Mouse (Mus musculus): ENCODE data around the gene Grifin. TPM values are rescaled to one million over a fixed set of nuclear protein-coding genes. Genes with fewer than 3 reads are reported as not detected.

Grifin gene
- total RNA-seq, 2 experiments from 2014 or later = not detected

DNA sequence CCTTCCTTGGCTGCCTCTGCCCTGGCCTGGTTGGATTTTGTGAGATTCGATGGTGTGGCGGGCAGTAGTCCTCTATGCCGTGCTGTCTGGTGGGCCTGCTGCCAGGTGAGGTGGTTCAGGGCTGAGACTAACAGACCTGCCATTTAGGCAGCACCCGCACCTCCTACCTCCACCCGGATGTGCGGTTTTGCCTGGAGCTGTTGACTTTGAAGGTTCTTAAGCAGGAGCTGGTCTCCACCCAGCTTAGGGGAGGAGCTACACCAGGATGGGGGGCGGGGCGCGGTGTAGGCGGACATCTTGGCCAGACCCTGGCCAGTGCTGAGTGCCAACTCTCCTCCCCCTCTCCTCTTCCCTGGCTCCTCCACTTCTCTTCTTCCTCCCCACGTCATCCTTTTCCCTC lies 2.5 kb upstream of the Grifin start:
- intact Hi-C loops (cut with DNase I) = no loop called here
- DNase-seq (ENCODE audit: extremely low spot score in 1 of 2, low spot score in 2 of 2) = peak in 1 of 2 experiments; percentile 82

DNA sequence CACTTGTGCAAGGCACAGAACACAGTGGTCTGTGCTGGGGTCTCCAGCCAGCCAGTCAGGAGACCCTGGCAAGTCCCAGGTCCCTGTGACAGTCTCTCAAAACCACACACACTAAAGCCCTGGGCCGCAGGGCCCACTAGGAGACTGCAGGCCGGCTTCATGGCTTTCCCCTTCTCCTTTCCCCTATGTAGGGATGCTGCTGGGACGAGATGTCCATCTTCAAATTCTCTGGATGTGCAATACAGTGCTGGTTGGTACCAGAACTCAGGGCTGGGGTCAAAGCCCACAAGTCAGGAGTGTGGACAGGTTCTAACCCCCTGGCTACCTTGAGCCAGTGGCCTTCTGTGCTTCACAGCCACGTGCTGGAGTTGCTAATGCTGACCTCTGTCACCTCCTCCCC lies 1.4 kb upstream of the Grifin start:
- no peak for DNase-seq (ENCODE audit: extremely low spot score in 1 of 2, low spot score in 2 of 2)
- intact Hi-C loops (cut with DNase I) = no loop called here

DNA sequence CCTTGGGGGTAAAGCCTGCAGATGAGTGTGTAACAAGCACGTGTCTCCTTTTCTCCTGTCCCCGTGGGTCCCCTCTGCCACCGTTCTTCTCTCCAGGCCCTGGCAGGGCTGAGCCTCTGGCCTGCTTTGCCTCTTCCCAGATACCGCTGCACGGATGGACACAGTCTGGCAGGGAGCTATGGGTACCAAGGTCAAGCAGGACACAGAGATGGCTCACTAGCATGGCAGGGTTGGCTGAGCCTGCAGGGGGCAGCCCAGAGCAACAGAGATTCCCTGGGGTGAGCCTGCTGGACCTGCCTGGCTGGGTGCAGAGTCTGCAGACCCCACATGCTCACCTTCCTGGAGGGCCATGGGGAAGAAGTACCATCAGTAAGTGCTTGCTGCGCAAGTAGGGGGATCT lies 985 bp upstream of the Grifin start:
- intact Hi-C loops (cut with DNase I) = no loop called here
- peak in 1 of 2 experiments; percentile 62 for DNase-seq (ENCODE audit: extremely low spot score in 1 of 2, low spot score in 2 of 2)

DNA sequence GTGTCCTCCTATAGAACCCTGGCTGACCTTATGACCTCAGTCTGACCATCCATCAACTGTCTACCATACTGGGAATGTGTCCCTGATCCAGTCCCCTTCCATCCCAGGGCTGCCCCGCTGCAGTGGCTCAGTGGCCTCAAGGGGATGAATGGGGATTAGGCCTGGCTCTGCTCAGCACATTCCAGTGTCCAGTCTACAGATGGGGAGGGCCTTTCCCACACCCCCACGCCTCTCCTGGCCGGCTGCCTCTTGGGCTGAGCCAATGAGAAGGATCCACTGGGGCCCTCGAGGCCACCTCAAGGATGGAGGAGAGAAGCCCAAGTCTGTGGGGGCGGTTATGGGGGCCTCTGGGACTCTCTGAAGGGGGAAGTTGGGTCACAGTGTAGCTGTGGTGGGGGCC lies 580 bp upstream of the Grifin start:
- intact Hi-C loops (cut with DNase I) = no loop called here
- DNase-seq (ENCODE audit: extremely low spot score in 1 of 2, low spot score in 2 of 2) = peak in 1 of 2 experiments; percentile 71

DNA sequence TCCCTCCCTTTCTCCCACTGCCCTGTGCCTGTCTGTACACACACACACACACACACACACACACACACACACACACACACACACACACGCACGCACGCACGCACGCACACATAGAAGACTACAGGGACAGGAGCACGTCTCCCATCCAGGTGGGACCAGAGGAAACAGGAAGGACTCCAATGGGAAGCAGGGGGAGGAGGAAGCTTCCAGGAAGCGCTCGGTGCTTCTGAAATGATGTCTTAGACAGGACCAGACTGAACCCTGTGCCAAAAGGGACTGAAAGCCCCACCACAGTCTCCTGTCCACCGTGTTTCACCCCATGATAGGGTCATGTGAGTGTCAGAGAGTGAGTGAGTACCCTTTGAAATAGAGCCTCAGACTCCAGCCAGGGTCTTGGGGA lies 2.3 kb downstream of the Grifin start:
- intact Hi-C loops (cut with DNase I) = no loop called here
- no peak for DNase-seq (ENCODE audit: extremely low spot score in 1 of 2, low spot score in 2 of 2)

DNA sequence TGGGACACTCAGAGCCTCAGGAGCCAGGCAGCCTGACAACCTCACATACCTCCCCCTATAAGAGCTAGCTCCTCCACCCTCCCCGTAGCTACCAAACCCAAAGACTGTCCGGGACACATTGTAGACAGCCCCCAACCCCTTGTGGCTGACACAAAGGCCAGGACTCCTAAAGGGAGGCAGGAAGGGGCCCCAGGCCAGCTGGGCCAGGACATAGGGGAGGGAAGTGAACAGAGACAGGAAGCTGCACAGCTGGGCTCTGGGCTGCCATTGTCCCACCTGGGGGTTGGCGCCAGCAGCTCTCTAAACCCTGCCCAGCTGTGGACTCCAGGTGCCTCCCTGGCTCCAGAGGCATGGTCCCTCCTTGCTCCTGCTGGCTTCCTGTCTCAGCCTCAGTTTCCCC lies 8.0 kb downstream of the Grifin start:
- intact Hi-C loops (cut with DNase I) = no loop called here
- peak in 1 of 2 experiments; percentile 77 for DNase-seq (ENCODE audit: extremely low spot score in 1 of 2, low spot score in 2 of 2)

DNA sequence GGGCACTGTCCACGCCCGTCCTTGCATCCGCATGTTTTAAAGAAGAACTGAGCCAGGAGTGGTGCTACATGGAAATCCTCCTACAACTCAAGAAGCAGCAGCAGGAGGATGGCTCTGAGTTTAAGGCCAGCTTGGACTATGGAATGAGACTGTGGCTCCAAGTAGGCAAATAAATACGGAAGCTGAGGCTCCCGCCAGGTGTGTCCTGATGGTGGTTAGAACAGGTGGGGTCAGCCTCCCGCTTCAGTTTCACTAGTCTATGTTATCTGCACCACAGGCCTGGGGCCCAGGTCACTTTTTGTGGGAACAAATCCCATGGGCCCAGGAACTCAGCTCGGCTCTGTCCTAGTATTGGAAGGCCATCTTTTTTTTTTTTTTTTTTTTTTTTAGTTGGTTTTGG lies 11.2 kb downstream of the Grifin start:
- intact Hi-C loops (cut with DNase I) = no loop called here
- DNase-seq (ENCODE audit: extremely low spot score in 1 of 2, low spot score in 2 of 2) = no peak

DNA sequence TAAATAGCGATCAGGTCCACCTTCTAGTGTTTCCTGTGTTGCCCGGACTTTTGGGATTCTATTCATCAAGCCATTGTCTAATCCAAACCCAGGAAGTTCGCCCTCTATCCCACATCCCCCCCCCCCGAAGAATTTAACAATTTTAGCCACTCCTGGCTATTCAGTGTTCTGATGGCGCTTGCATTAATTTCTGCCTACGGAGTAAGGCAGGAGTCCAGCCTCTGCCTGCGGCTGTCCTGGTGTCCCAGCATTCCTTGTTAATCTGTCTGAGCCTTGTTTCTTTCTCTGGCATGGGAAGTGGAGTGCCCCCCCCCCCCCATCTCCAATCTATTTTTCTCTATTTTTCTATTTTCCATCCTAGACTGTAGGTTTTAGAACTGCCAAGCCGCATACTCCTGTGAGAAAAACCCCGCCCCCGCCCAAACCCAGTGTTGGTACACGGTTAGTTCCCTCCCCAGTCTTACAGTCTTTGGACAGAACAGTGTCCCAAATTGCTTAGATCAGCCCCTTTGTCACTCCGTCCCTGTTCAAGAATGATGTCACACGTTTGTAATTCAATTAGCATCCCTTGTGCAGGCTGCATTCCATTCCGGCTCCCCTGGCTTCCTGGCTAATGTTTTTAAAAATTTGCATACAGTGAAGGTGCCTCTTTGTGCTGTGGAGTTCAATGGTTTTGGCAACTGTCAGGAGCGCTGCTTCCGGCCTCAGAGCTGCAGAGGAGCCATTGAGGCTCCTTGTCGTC lies 15.4 kb downstream of the Grifin start:
- intact Hi-C loops (cut with DNase I) = no loop called here
- DNase-seq (ENCODE audit: extremely low spot score in 1 of 2, low spot score in 2 of 2) = peak; percentile 52 to 56

DNA sequence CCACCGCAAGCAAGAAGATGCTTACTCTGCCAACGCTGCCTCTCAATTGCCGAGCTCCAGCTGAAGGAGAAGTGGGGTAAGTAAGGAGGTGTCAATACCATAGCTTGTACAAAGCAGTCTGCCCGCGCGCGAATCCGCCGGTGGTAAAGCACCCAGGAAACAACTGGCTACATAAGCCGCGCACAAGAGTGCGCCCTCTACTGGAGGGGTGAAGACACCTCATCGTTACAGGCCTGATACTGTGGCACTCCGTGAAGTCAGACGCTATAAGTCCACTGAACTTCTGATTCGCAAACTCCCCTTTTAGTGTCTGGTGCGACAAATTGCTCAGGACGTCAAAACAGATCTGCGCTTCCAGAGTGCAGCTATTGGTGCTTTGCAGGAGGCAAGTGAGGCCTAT lies 18.5 kb downstream of the Grifin start:
- DNase-seq (ENCODE audit: extremely low spot score in 1 of 2, low spot score in 2 of 2) = no peak
- intact Hi-C loops (cut with DNase I) = no loop called here

DNA sequence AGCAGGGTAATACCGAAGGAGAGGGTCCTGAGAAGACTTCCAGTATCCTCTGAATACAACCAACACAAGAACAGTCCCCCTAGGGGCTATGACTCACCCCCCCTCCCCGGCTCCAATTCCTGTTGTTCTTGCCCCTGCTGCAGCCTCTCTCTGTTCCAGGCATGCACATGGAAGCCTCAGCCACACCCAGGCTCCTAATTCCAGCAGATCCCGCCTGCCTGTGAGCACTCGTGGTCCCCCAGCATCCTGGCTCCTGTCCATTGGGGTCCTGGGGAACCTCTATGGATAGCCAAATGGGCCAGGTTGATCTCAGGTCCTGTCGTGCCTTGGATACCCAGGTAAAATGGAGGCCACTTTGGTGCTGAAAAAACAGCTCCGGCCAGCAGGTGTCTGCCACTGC lies 19.2 kb downstream of the Grifin start:
- intact Hi-C loops (cut with DNase I) = no loop called here

DNA sequence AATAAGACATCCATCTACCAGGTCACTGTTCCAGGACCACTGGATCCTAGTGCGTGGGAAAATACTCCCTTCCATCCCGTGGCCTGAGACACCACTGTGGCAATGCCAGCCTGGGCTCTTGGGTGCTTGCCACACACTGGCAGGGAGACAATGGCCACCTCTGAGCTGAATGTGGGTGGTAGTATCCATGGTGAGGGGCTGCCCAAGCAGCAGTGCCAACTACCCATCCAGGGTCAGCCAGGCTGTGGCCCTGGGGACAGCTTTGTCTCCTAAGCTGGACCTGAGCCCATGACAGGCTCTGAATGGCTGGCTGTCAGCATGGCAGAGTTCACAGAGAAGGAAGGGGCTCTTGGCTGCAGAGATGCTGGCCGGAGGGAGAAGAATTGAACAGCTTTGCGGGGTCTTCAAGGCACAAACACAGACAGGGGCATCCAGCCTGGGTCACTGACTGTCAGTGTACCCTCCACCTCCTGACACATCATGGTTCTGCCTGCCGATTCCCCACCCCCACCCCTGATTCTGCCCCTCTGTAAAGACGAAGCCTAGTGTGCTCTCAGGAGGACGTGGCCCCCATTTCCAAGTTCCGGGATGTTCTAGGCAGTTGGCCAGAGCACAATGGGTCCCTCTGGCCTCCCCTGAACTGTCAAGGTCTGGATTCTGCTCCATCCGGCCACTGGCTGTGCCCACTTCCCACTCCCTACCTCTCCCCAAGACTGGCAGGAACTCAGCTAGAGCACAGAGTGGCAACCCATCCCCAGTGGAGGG lies 21.9 kb downstream of the Grifin start:
- intact Hi-C loops (cut with DNase I) = loop anchor here (2.0 to 5.0 kb wide), 3 partner anchors 68 to 144 kb away; no protein-coding TSS in a partner anchor
- peak; percentile 66 to 77 for DNase-seq (ENCODE audit: extremely low spot score in 1 of 2, low spot score in 2 of 2)

More for the DNA sequence above, 19.2 kb downstream of the Grifin start:
- DNase-seq (ENCODE audit: extremely low spot score in 1 of 2, low spot score in 2 of 2) = no peak

DNA sequence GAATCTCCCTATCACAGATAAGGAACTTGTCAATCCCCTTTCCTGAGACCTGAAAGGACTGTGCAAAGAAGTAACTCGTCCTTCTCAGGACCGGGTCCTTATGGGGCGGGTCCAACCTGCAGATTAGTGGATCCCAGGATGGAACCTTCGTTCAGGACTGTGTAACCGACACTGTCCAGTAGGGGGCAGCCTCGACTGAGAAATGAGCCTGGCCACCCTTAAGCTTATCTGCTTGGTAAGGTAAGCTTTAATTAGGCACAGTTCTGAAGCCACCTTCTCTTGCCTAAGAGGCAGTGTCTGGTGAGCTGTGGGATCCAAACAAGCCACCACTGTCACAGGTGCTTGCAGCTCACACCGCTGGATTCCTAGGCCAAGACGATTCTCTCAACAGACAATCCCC lies 24.8 kb downstream of the Grifin start:
- intact Hi-C loops (cut with DNase I) = loop anchor here (1.0 to 5.0 kb wide), 3 partner anchors 79 to 147 kb away; no protein-coding TSS in a partner anchor
- peak; percentile 67 to 76 for DNase-seq (ENCODE audit: extremely low spot score in 1 of 2, low spot score in 2 of 2)

DNA sequence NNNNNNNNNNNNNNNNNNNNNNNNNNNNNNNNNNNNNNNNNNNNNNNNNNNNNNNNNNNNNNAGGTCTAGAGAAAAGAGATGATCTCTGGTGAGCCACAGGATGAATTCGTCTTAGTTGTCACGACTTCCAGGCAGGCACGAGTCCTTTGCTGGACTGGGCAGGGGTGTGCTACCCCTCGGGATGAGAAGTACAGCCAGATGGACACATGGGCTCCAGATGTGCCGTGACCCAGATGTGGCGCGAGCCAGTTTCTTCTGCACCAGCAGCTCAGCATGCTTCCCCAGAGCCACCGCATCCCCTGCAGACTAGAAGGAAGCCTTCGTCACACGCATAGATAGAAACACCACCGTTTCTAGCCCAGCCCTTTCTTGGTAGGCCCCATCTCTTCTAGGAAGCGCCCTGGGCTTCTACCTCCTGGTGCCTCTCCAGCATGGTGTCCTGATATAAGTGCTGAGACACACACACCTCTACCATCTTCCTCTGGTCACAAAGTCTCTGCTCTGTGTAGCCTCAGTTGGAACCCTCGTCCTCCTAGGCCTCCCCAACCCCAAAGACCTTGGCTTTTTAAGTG lies 26.7 kb downstream of the Grifin start:
- intact Hi-C loops (cut with DNase I) = loop anchor here (5.0 to 10.0 kb wide), 2 partner anchors 63 to 214 kb away; no protein-coding TSS in a partner anchor
- no peak for DNase-seq (ENCODE audit: extremely low spot score in 1 of 2, low spot score in 2 of 2)

DNA sequence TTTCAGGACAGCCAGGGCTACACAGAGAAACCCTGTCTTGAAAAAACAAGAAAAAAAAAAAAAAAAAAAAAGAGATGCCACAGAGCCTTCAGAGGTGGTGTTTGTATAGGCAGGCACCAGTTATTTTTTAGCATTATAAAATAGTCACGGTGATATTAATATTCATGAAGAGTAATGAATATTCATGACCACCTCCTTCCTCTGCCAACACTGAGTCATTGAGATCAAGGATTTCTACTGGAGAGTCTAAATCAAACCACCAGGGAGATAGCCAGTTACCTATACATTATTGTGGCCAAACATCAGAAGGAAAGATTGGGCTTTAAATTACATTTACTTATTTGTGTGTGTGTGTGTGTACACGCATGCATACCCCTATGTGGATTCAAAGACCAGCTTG lies 38.1 kb downstream of the Grifin start:
- intact Hi-C loops (cut with DNase I) = no loop called here

DNA sequence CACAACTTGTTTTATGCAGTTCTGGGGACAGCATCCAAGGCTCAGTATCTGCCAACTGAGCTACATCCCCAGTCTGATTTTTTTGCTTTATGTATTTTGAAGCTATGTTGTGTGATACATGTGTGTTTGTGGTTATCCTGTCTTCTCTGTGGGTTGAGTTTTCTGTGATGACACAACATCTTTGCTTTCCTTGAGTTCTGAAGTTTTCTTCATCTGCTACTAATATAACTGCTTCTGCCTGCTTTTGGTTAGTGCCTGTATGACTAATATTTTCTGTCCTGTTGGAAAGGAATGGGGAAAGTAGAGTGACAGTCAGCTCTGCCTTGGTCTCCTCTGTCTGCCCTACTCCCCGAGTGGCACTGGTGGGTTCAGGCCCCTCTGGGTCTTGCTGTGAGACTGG lies 43.7 kb downstream of the Grifin start:
- no peak for DNase-seq (ENCODE audit: extremely low spot score in 1 of 2, low spot score in 2 of 2)
- intact Hi-C loops (cut with DNase I) = no loop called here

More for the DNA sequence above, 38.1 kb downstream of the Grifin start:
- no peak for DNase-seq (ENCODE audit: extremely low spot score in 1 of 2, low spot score in 2 of 2)

DNA sequence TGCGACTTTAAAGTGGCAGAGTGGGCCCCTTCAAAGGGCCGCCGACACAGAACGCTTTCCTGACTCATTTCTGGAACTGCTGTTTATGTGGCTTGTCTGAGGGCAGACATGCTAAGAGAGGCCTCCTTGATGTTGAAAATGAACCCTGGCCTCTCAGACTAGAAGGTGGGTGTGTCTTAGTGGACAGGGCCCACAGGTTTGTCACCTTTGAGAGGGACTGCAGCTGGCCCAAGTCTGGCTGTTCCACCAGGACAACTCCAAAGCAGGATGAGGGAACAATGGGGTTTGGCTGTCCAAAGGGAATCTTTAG lies 47.0 kb downstream of the Grifin start:
- DNase-seq (ENCODE audit: extremely low spot score in 1 of 2, low spot score in 2 of 2) = no peak
- intact Hi-C loops (cut with DNase I) = no loop called here

DNA sequence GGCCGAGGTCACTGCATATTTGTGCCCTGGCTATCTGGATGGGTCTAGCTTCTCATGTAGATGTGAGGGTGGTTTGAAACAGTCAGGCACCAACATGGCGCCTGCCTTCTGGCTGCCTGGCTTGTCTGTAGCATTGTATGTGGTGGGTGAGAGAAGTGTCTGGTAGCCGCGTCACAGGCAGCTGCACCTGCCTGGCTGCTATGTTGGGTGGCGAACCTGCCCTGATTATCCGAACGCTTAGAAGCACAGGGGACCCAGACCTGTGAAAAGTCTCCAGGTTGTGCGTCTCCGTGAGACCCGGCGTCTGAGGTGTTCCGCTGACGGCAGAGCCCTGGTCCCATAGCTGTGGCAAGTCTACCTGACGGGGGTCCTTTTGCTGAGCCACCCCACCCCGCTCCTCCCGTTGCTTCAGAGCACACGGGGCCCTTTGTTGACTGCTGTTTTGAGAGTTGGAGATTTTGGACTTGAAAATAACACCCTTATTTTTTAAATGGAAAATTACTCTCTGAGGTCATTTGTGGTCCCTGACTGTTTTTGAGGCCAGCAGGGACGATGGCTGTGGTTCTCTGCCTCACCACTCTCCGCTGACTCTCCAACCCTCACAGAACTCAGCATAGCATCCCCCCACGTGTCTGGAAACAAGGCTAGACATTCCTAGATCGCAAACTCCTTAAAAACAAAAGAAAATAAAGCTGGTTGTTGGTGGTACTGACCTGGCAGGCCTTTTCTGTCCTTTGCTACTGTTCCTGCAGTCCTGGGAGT lies 47.5 kb downstream of the Grifin start:
- intact Hi-C loops (cut with DNase I) = no loop called here
- no peak for DNase-seq (ENCODE audit: extremely low spot score in 1 of 2, low spot score in 2 of 2)

DNA sequence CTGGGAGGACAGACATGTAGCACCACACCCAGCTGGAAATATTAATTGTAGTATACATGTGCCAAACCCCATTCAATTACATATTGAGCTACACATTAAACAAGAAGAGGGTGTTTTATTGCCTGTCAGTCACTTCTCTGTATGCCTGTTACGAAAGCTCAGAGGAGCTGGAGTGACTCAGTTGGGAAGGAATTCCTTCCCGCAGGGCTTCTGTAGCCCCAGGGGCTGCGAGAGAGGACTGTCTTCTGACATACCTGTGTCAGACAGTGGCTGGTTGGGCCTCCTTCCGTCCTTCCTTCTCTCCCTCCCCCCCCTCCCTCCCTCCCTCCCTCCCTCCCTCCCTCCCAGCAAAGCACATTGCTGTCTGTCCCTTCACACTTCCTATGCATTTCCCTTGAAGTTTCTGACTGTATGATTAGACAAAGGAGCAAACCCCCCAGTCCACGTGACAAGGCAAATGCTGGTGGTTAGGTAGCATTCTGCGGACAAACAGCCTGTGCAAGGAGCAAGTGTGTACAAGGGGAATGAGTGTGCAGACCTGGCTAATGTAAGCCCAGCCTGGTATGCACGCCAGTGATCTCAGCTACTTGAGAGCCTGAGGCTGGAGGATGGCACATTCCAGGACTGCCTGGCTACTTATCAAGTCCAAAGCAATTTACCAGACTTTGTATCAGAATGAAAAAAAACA lies 49.9 kb downstream of the Grifin start:
- DNase-seq (ENCODE audit: extremely low spot score in 1 of 2, low spot score in 2 of 2) = no peak
- intact Hi-C loops (cut with DNase I) = no loop called here

DNA sequence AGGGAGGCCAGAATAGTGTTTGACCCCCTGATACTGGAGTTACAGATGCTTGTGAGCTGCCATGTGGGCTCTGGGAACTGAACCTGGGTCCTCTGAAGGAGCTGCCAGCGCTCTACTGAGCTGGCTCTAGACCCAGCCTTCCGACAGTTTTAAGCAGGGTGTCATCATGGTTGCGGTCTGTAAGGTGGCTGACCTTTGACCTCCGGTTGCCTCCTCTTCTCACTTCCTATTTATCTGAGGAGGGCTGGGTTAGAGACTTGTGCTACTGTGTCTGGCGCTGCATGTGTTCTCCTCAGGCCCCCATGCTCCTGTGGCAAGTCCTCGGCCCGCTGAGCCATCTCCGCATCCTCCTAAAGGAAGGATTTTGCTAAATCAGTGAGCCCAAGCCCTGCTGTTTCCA lies 51.0 kb downstream of the Grifin start:
- intact Hi-C loops (cut with DNase I) = no loop called here
- no peak for DNase-seq (ENCODE audit: extremely low spot score in 1 of 2, low spot score in 2 of 2)

Data from left cerebral cortex, postnatal 10 days (tissue).